Mouse (Mus musculus): ENCODE data around the gene Uqcrc1.

Uqcrc1 gene

DNA sequence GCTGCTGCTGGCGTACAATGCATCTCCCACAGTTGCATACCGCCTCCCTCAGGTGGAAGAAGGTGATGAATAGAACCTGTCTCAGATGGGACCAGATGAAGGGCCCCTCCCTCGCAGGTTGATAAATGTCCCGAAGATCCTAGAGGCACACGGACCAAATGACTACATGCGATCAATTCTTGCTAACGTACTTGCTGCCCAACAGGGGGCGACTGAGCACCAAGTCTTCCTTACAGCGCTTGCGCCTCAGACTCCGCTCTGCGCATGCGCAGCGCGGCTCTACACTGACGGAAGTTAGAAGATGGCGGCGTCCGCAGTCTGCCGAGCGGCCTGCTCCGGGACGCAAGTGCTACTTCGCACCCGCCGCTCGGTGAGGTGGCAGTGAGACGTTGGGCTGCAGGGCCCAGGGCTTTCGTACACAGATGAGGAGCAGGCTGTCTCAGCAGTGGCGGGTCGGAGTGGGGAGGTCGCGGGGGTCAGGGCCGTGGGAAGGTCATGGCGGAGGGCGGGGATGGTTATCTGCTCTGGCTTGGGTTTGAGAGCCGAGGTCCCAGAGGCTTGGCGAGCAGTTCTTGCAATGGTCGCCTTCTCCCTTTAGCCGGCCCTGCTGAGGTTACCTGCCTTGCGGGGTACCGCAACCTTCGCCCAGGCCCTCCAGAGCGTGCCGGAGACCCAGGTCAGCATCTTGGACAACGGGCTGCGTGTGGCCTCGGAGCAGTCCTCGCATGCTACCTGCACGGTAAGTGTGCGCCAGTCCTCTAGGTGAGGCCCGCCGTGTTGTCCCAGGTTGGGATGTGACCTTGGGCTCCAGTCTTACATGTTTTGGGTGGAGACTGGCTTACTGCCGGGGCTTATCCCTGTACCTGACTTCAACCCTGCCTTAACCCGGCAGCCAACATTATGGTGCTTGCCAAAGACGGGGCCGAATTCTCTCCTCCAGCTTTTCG lies at the start of gene Uqcrc1:
Gene Uqcrc1 (plus strand): TSS at position 216 of the 947 bp plus-strand sequence.
- peak; percentile 97 for DNase-seq (ENCODE audit: low read depth)

DNA sequence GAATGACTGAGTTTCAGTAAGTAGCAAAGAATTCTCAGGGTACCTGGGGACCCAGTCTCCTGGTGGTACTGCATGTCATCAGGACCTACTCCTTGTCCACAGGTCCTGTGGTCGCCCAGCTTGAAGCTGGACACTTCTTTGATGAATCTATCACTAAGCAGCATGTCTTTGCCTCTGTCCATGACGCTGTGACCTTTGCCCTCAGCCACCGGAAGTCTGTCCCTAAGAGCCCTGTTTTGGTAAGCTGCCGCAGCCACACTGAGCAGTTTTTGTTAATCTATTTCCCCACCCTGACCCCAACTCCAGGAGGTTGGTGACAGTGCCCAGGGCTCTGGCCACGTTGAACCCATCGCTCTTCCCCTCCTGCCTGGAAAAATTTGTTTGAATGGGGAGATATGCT lies 24.1 kb upstream of the Uqcrc1 start:
- DNase-seq (ENCODE audit: low read depth), result no peak

GRCm38 (mm10) chr9:108913161-108913560 lies 23.3 kb upstream of the Uqcrc1 start:
- DNase-seq (ENCODE audit: low read depth), result no peak

DNA sequence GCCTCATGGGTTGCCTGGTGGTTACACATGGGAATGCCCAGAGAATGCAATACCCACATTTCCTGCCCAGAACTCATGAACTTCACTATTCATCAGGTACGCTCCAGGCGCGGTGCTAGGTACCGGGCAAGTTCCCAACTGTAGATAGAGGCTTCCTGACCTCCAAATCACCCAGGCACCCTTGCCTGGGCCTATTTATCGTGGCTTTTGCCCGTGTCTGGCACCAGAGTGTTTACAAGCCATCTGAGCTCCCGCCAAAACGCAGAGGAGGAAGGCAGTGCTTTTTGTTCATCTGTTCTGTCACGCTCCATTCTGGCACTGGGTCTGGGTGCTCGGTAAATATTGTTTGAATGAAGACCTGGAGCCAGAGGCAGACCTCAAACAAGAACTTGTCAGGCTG lies 22.8 kb upstream of the Uqcrc1 start:
- DNase-seq (ENCODE audit: low read depth), result no peak

DNA sequence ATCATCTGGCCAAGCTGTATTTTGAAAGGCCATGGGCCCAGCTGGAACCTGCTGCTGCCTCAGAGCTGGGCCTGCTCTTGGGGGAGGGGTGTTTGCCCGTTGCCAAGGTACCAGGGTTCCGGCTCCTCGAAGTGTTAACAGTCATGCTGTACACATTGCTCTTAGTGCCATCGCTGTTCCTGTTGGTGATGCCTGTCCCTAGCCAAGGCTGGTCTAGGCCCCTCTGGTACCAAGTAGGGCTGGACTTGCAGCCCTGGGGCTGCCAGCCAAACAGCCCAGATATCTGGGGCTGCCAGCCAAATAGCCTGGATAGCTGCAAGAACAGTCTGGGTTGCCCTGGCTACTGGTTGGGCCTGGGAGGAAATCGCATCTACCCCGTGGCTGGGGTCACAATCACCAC lies 21.9 kb upstream of the Uqcrc1 start, which contains the start of gene Tmem89:
Gene Tmem89 (plus strand): TSS at position 129 of the 400 bp plus-strand sequence.
- no peak for DNase-seq (ENCODE audit: low read depth)

GRCm38 (mm10) chr9:108925897-108926296 lies 10.5 kb upstream of the Uqcrc1 start:
- DNase-seq (ENCODE audit: low read depth), result peak; percentile 75

GRCm38 (mm10) chr9:108928424-108928823 lies 8.0 kb upstream of the Uqcrc1 start:
- no peak for DNase-seq (ENCODE audit: low read depth)

DNA sequence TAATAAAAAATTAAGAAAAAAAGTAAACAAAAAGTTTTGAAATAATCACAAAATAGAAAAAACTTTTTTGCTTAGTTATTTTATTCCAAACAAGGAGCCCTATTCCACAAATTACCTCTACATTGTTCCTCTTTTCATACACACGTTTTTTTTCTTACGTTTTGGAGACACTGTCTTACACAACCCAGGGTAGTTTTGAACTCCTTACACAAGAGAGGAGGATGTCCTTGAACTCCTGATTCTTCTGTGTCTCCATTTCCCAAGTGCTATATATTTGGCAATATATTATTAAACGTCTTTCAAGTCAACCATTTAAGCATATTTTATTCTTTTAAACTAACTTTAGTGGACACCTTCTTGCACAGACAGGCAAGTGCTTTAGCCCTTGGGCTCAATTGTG lies 442 bp upstream of the Uqcrc1 start:
- no peak for DNase-seq (ENCODE audit: low read depth)

DNA sequence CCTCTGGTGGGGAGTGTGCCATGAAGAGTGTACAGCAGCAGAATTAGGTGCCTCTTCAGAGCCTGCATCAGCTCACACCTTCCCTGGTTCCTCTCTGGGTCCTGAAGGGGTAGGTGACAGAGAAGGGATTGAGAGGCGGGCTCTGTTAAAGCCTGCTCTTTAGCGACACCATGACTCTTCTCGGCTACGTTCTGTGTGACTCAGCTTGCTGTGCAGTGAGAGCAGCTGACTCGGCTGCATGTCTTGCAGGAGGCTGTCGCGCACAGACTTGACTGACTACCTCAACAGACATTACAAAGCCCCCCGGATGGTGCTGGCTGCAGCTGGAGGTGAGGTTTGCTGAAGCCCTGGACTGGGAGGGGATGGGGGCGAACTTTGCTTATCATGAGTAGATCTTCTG lies 8.7 kb downstream of the Uqcrc1 start:
- DNase-seq (ENCODE audit: low read depth), result no peak

DNA sequence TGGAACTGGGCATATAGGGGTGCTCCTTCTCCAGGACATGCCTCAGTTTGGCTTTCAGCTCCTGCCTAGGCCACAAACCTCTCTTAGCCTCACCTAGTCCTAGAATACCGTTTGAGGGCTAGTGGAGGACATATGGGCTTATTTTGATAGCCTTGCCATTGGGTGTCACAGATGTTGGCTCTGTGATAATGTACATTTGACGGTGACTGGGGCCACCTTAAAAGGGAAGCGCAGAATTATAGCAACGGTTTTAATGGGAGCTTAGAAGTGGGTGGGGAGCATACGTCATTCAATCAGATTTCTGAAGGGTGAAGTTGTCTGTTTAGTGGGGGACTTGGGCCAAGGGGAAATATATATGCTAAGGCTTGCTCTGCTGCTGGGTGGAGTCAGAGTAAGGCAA lies 9.2 kb downstream of the Uqcrc1 start:
- no peak for DNase-seq (ENCODE audit: low read depth)

DNA sequence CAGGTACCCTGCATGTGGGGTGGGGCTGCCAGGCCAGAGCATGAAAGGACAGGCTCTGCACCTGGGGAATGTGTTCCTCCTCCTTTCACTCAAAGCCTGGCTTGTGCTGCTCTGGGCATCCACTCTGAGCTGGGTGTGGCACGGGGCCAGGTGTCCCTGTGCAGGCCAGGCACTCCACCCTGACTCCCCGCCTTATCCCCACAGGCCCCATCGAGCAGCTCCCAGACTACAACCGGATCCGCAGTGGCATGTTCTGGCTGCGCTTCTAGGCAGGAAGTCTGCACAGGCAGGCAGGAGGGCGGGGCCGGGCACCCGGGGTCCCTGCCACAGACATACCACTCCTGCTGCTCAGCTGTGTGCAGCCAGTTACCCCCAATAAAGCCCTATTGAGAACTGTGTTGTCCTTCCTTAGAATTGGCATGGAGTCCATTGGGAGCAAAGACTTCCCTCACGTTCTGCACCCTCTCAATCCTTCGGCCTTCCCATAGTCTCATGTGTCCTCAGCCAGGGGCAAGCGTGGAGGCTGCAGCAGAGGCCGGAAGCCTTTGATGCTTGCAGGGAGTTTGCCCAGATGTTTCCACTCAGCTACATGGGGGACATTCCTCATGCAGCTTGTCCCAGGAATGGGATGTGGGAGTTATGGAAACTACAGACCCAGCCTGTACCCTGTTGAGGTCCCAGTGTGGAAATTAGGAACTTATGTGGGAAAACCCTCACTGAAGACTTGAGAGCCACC lies 13.0 kb downstream of the Uqcrc1 start:
- DNase-seq (ENCODE audit: low read depth), result no peak

GRCm38 (mm10) chr9:108949967-108950728 lies 13.7 kb downstream of the Uqcrc1 start:
- no peak for DNase-seq (ENCODE audit: low read depth)

GRCm38 (mm10) chr9:108953081-108953636 lies 16.7 kb downstream of the Uqcrc1 start, which contains the start of gene Col7a1:
Gene Col7a1 (plus strand): TSS chr9:108953586.
- no peak for DNase-seq (ENCODE audit: low read depth)

GRCm38 (mm10) chr9:108955241-108955640 lies 18.8 kb downstream of the Uqcrc1 start:
- no peak for DNase-seq (ENCODE audit: low read depth)

DNA sequence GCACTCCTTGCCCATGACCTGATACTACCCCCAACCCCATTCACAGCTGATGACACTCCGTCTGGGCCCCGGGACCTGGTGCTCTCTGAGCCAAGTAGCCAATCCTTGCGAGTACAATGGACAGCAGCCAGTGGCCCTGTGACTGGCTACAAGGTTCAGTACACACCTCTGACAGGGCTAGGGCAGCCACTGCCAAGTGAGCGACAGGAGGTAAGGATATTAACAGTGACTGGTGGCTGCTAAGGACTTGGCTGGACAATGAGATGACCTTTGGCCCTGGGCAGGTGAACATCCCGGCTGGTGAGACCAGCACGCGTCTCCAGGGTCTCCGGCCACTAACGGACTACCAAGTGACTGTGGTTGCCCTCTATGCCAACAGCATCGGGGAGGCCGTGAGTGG lies 19.4 kb downstream of the Uqcrc1 start:
- DNase-seq (ENCODE audit: low read depth), result no peak

GRCm38 (mm10) chr9:108963577-108963976 lies 27.1 kb downstream of the Uqcrc1 start:
- no peak for DNase-seq (ENCODE audit: low read depth)

DNA sequence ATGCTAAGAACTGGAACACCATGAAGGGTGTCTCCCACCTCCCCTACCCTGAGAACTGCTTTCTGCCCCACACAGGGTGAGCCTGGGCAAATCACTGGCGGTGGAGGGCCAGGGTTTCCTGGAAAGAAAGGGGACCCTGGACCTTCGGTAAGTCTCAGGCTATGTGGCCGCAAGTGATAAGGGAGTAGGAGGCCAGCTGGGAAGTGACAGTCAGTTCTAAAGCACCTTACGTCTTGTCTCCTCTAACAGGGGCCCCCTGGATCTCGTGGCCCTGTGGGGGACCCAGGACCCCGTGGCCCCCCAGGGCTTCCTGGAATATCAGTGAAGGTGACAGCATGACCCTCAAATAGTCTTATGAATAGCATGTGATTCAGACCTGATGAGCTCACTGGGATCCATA lies 27.9 kb downstream of the Uqcrc1 start:
- DNase-seq (ENCODE audit: low read depth), result no peak

DNA sequence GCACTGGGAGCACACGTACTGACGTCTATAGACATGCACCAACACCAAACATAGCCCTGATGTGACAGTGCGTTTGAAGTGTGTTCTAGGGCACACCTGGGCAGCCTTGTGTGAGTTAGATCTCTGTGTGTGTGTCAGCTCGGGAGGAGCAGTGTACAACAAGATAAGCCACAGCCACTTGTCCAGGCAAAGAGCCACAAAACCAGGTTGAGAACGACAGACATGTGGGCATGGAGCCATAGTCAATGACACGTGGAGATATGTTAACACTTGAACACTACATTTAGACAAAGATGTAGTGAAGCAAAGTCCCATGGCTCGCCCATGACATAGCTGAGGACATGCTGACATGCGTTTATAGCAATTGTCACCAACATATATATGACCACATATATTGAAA lies 34.2 kb downstream of the Uqcrc1 start:
- DNase-seq (ENCODE audit: low read depth), result no peak

GRCm38 (mm10) chr9:108976483-108976882 lies 40.0 kb downstream of the Uqcrc1 start:
- DNase-seq (ENCODE audit: low read depth), result no peak

- DNase-seq (ENCODE audit: low read depth), result no peak
Observed at GRCm38 (mm10) chr9:108977966-108978365, 41.5 kb downstream of the Uqcrc1 start.

DNA sequence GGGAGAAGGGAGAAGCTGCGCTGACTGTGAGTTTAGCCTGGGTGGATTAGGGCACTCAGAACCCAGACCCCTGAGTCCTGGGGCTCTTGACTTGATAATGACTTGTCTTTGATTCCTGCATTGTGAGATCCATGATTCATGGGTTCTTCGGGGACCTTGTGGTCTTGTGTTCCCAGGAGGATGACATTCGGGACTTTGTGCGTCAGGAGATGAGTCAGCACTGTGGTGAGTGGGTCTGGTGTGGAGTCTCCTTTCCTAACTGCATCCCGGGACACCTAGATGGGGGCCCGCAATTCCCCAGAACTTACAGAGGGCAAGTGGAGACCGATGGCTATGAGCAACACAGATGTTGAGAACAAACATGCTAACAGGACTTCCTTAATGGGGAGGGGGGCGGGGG lies 46.1 kb downstream of the Uqcrc1 start:
- DNase-seq (ENCODE audit: low read depth), result no peak

- DNase-seq (ENCODE audit: low read depth), result no peak
Observed at GRCm38 (mm10) chr9:108983209-108983608, 46.8 kb downstream of the Uqcrc1 start.
